Comparison of ENCODE assay signal across 9 mouse cellular contexts in the genomic region with DNA sequence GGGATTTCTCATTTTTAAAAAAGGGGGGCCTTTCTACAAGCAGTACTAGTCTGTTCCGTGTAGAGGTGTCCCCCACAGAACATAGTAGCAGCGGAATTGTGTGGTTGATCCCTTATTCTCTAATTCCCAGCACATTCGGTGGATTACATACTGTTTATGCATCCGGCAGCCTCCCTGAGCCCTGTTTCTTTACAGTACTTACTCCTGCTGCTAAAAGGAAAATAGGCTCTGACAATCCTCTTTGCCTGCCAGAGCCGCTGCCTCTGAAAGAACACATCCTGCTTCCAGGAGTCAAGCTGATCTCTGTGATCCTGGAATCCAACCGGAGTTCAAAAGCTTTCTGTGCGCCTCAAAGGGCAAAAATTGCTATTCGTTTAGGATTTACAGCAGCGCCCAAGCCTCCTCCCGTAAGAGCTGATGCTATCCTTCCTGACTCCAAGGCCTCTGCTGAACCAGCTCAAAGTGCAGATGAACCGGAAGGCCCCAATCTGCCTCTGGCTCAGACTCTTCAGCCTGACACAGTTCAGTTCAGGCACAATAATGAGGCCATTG.
DNase-seq lines count a peak whose midpoint lies in the region; ATAC-seq lines count a peak whose summit lies in the region.
"Had no signal": no experiment of that assay in that cellular context is flagged by ENCODE, and none has a peak within 500 bp of the region (broad histone marks: within the 10 kb centered on the region; RNA-seq: fewer than 3 reads in every experiment).

No protein-coding gene starts in this region.

- no peak overlapping the region for H3K4me3 ChIP-seq in neural tube, embryonic 12.5 days
- H3K4me3 ChIP-seq: liver, embryonic 15.5 days had no signal

- H3K4me1 ChIP-seq in neural tube, embryonic 12.5 days: peaks cover 13% of the 10 kb centered on the region; the same call in 1 of the 2 replicates
- H3K4me1 ChIP-seq: liver, embryonic 15.5 days had no signal

- no peaks in the 10 kb centered on the region for H3K9me3 ChIP-seq in neural tube, embryonic 12.5 days
- H3K9me3 ChIP-seq: liver, embryonic 15.5 days had no signal

- ATAC-seq in neural tube, embryonic 12.5 days (ENCODE audit: low FRiP score, low read depth): peak; percentile 82

- no peaks in the 10 kb centered on the region for H3K27me3 ChIP-seq in neural tube, embryonic 12.5 days (replicated peaks)
- H3K27me3 ChIP-seq: liver, embryonic 15.5 days had no signal

- peak overlapping the region; percentile 43 for H3K4me2 ChIP-seq in neural tube, embryonic 12.5 days (replicated peaks)
- H3K4me2 ChIP-seq: liver, embryonic 15.5 days had no signal

- H3K9ac ChIP-seq in neural tube, embryonic 12.5 days: peak overlapping the region; percentile 6; the same call in 1 of the 2 replicates
- H3K9ac ChIP-seq: liver, embryonic 15.5 days had no signal

- no peaks in the 10 kb centered on the region for H3K36me3 ChIP-seq in neural tube, embryonic 12.5 days
- H3K36me3 ChIP-seq: liver, embryonic 15.5 days had no signal

- DNase-seq in adrenal gland, postnatal 25 days: peak; percentile 9
- DNase-seq in cerebellum, postnatal 10 days: peak; percentile 54 to 70
- DNase-seq in frontal cortex, postnatal 10 days (ENCODE audit: low spot score in 2 of 2): peak; percentile 33 to 37
- DNase-seq in layer of hippocampus, postnatal 25 days (ENCODE audit: extremely low spot score in 1 of 2, low spot score in 1 of 2): peak; percentile 6 to 9
- DNase-seq in gastrocnemius, adult 8-10 months (ENCODE audit: low spot score in 2 of 2): no peak
- no peak for DNase-seq in urinary bladder, adult 2 months (ENCODE audit: low spot score)
- DNase-seq in lung, postnatal 10 days: no peak

- 6% methylated on average over 11 of the region's 11 CpGs for WGBS in neural tube, embryonic 12.5 days

- peak overlapping the region; percentile 38; the same call in 1 of the 2 replicates for H3K27ac ChIP-seq in neural tube, embryonic 12.5 days
- H3K27ac ChIP-seq: liver, embryonic 15.5 days had no signal

Comparison
In these comparisons a context has a peak if more than half of its experiments do, and no peak if none do; other contexts are left out.
1. DNase-seq: peak in adrenal gland, postnatal 25 days (single experiment), cerebellum, postnatal 10 days (2 of 2), frontal cortex, postnatal 10 days (2 of 2) and layer of hippocampus, postnatal 25 days (2 of 2); none in gastrocnemius, adult 8-10 months (0 of 2), urinary bladder, adult 2 months (single experiment) and lung, postnatal 10 days (single experiment).